Comparison of ENCODE assay signal across 25 mouse cellular contexts in the genomic region with DNA sequence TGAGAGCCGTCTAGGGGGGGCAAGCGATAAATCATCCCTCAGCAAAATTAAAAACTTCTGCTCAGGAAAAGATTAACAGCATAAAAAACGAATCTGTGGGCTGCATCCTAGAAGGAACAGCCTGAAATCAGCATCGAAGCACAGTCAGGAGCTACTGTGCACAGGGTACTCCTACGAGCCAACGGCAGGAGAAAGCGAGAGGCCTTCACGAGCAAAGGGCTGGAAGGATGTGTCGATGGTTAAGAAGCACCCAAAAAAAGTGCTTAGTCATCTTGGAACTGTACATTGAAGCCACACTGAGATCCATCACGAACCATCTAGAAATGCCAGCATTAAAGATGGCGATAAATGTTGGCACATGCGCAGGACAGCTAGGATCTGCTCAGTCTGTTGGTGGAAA.
"Had no signal": no experiment of that assay in that cellular context is flagged by ENCODE, and none has a peak within 500 bp of the region (broad histone marks: within the 10 kb centered on the region; RNA-seq: fewer than 3 reads in every experiment).

No protein-coding gene starts in this region.

- H3K27me3 ChIP-seq: heart, embryonic 13.5 days; heart, embryonic 15.5 days; hindbrain, embryonic 12.5 days; kidney, embryonic 15.5 days; limb, embryonic 13.5 days; limb, embryonic 15.5 days; liver, embryonic 12.5 days had no signal

- H3K9me3 ChIP-seq: heart, embryonic 15.5 days; hindbrain, embryonic 12.5 days; kidney, embryonic 15.5 days; limb, embryonic 13.5 days; limb, embryonic 15.5 days; liver, embryonic 12.5 days had no signal

- H3K36me3 ChIP-seq: heart, embryonic 13.5 days; heart, embryonic 15.5 days; hindbrain, embryonic 12.5 days; kidney, embryonic 15.5 days; limb, embryonic 13.5 days; limb, embryonic 15.5 days; liver, embryonic 12.5 days had no signal

- ATAC-seq: hindbrain, postnatal 0 days; intestine, embryonic 16.5 days; liver, embryonic 12.5 days had no signal

- H3K27ac ChIP-seq: heart, adult 2 months; heart, embryonic 13.5 days; heart, embryonic 15.5 days; hindbrain, embryonic 12.5 days; hindbrain, embryonic 14.5 days; hindbrain, postnatal 0 days; kidney, embryonic 15.5 days; kidney, postnatal 0 days; limb, embryonic 13.5 days; limb, embryonic 15.5 days; liver, embryonic 12.5 days; liver, embryonic 14.5 days had no signal

- H3K9ac ChIP-seq: heart, embryonic 13.5 days; heart, embryonic 15.5 days; hindbrain, embryonic 12.5 days; hindbrain, embryonic 14.5 days; kidney, embryonic 15.5 days; limb, embryonic 13.5 days; limb, embryonic 15.5 days; liver, embryonic 12.5 days; liver, embryonic 14.5 days had no signal

- DNase-seq: gastrocnemius, postnatal 14 days; gastrocnemius, postnatal 36 days; heart, adult 11 months; heart, adult 2 months; heart, postnatal 14 days; heart, postnatal 36 days; kidney, adult 11 months; kidney, adult 2 months; kidney, adult 9 months; kidney, postnatal 14 days; kidney, postnatal 36 days; left cerebral cortex, postnatal 4 days had no signal

- H3K4me1 ChIP-seq: heart, embryonic 15.5 days; liver, embryonic 12.5 days had no signal

- H3K4me3 ChIP-seq: heart, adult 2 months; heart, embryonic 13.5 days; heart, embryonic 15.5 days; hindbrain, embryonic 12.5 days; kidney, embryonic 15.5 days; limb, embryonic 13.5 days; limb, embryonic 15.5 days; liver, embryonic 12.5 days had no signal

- H3K4me2 ChIP-seq: heart, embryonic 11.5 days; heart, embryonic 13.5 days; heart, embryonic 15.5 days; hindbrain, embryonic 12.5 days; hindbrain, embryonic 14.5 days; kidney, embryonic 15.5 days; limb, embryonic 13.5 days; limb, embryonic 15.5 days; liver, embryonic 12.5 days had no signal
